In genomic region chr13:113502528-113502927, GRCm38 (mm10) we compare ENCODE assay signal across 17 mouse cellular contexts.
"Had no signal": no experiment of that assay in that cellular context is flagged by ENCODE, and none has a peak within 500 bp of the region (broad histone marks: within the 10 kb centered on the region; RNA-seq: fewer than 3 reads in every experiment).

No protein-coding gene starts in this region.

- H3K4me3 ChIP-seq: left cerebral cortex, adult 2 months; liver, embryonic 12.5 days; liver, embryonic 15.5 days; lung, embryonic 15.5 days; megakaryocyte, embryonic 14.5 days had no signal

- H3K4me2 ChIP-seq: liver, embryonic 12.5 days; liver, embryonic 15.5 days; lung, embryonic 15.5 days; midbrain, embryonic 11.5 days had no signal

- ATAC-seq: intestine, postnatal 0 days; liver, embryonic 12.5 days had no signal

- H3K27me3 ChIP-seq: liver, embryonic 12.5 days; liver, embryonic 15.5 days; lung, embryonic 15.5 days; megakaryocyte, embryonic 14.5 days had no signal

- H3K27ac ChIP-seq: left cerebral cortex, adult 2 months; liver, embryonic 12.5 days; liver, embryonic 15.5 days had no signal

- H3K9ac ChIP-seq: liver, embryonic 12.5 days; liver, embryonic 15.5 days; lung, embryonic 15.5 days had no signal

- DNase-seq: kidney, adult 2 months; kidney, postnatal 25 days; layer of hippocampus, postnatal 36 days; liver; lung, adult 18-20 months; lung, postnatal 10 days; lung, postnatal 36 days; midbrain, embryonic 14.5 days; thymus, adult 18-20 months; thymus, postnatal 36 days had no signal

- H3K9me3 ChIP-seq: liver, embryonic 12.5 days; liver, embryonic 15.5 days; lung, embryonic 15.5 days had no signal

- H3K4me1 ChIP-seq: liver, embryonic 12.5 days; liver, embryonic 15.5 days; megakaryocyte, embryonic 14.5 days had no signal

- H3K36me3 ChIP-seq: liver, embryonic 12.5 days; liver, embryonic 15.5 days; lung, embryonic 15.5 days had no signal
